Mouse (Mus musculus) spleen, adult 2 months (tissue): ENCODE measurements around the gene Tenm4. TPM values are rescaled to one million over a fixed set of nuclear protein-coding genes. Genes with fewer than 3 reads are reported as not detected.

ENCODE experiments used
- DNase-seq, 2 experiments: peaks; one replicate each; pipeline versions ENCODE4 v3.0.0 to v3.0.0-alpha.2; 2012 to 2021; ENCODE audit warnings: low spot score in 2 of 2, low read depth in 1 of 2
- H3K27ac ChIP-seq: fragments of 200-500 bp; 2 replicates; pipeline ENCODE4 v1.5.1; 2012; ENCODE audit warnings: low read length, inconsistent platforms; ENCODE audit not compliant: insufficient read depth
- H3K27me3 ChIP-seq: fragments of 200-500 bp; 2 replicates; pipeline ENCODE4 v1.6.1; 2012; ENCODE audit warnings: mild to moderate bottlenecking, moderate library complexity, low read length, inconsistent platforms; ENCODE audit not compliant: control insufficient read depth, insufficient read depth
- H3K36me3 ChIP-seq: fragments of 200-500 bp; 2 replicates; pipeline ENCODE4 v1.6.1; 2012; ENCODE audit warnings: mild to moderate bottlenecking, low read length, inconsistent platforms; ENCODE audit not compliant: control insufficient read depth, insufficient read depth
- H3K4me1 ChIP-seq: fragments of 200-500 bp; 2 replicates; pipeline ENCODE4 v1.6.1; 2011; ENCODE audit warnings: inconsistent platforms; ENCODE audit not compliant: control insufficient read depth, insufficient read depth, insufficient read length
- H3K4me3 ChIP-seq: fragments of 200-500 bp; 2 replicates; pipeline ENCODE4 v1.5.1; 2011; ENCODE audit warnings: mild to moderate bottlenecking, inconsistent platforms; ENCODE audit not compliant: insufficient read depth, insufficient read length; ENCODE audit errors: extremely low read depth
- CTCF ChIP-seq: fragments of 200-500 bp; IDR thresholded peaks from 2 replicates; pipeline ENCODE4 v1.5.1; 2011; ENCODE audit warnings: mild to moderate bottlenecking, inconsistent platforms; ENCODE audit not compliant: insufficient read depth, insufficient read length, insufficient replicate concordance; ENCODE audit errors: extremely low read depth
- POLR2A ChIP-seq: fragments of 200-500 bp; IDR thresholded peaks from 2 replicates; pipeline ENCODE4 v1.6.1; 2011; ENCODE audit warnings: low read depth, low read length, inconsistent platforms
- WGBS: fragments of 180-500 bp; shearing (Covaris S2); methylation state at CpG from one replicate; pipeline ENCODE4 v1.1.7; 2018; 5-methylcytosine and 5-hydroxymethylcytosine counted together
- polyA plus RNA-seq: library from polyadenylated mRNA; depleted of rRNA; stranded (reverse); fragments of >200 nt; gene quantifications from 2 replicates; pipeline ENCODE4 v1.2.3, GENCODE M21; 2012

Gene Tenm4
- polyA plus RNA-seq, 1 experiment, result 1.2 TPM

DNA sequence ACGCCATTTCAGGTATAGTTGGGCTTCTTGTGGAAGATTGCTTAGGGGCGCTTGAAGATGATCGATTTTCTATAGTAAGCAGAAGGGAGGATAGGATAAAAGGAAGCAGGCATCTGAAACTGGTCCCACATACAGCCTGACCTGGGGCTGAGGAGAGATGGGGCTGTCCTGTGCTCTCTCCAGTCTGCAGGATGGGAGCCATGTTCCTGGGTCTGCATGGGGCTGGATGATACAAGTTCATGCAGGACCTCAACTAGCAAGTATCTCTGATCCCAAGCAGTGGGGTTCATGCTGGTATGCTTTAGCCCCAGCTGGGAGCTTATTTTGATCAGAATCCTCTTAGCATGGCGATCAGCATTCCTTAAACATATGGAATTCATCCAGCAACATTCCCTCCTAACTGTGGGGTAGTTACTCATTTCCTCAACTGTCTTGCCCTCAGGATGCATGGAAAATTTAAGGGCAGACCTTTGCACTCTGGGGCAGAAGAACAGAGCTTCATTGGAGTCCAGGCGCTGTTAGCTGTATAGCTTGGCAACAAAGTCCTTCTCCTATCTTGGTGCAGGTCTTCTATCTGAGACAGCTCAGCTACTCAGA is 361.9 kb downstream of the Tenm4 start:
- no peaks in the 10 kb centered on the region for H3K36me3 ChIP-seq
- whole genome bisulfite sequencing, result 93% methylated on average over 5 of the region's 5 CpGs
- H3K4me3 ChIP-seq, result no peak overlapping the region
- TF ChIP-seq POLR2A (no peak), CTCF (no peak)
- no peaks in the 10 kb centered on the region for H3K27me3 ChIP-seq
- H3K4me1 ChIP-seq, result no peaks in the 10 kb centered on the region
- DNase-seq, result no peak
- H3K27ac ChIP-seq, result no peak overlapping the region

DNA sequence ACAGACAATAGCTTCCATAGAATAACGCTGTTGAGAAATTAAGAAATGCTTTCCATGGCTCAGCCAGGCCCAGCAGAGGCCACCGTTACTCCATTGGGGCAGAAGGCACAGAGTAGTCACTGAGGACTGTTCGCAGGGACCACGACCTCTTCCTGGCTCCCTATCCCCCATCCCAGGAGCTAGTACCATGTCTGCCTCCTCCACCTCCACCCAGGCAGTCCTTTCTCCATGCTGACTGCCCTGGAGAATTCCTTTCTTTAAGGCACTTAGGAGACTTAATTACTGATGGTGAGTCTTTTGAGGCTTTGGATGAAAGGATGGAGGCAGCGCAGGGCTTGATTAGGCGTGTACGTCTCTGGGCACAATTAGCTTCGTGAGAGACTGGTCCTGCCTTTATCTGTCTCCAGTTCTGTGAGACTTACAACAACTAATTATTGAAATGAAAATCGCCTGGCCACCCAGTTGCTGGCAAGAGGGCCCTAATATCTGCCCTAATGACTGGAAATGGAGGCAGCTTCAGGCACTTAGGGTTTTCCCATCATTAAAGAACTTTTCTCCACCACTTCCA is 365.4 kb downstream of the Tenm4 start:
- H3K4me3 ChIP-seq, result no peak overlapping the region
- 88% methylated on average over 9 of the region's 9 CpGs for WGBS
- no peaks in the 10 kb centered on the region for H3K27me3 ChIP-seq
- H3K4me1 ChIP-seq, result no peaks in the 10 kb centered on the region
- no peak for DNase-seq
- H3K27ac ChIP-seq, result no peak overlapping the region
- no peak for TF ChIP-seq POLR2A
- no peak for TF ChIP-seq CTCF
- H3K36me3 ChIP-seq, result no peaks in the 10 kb centered on the region

DNA sequence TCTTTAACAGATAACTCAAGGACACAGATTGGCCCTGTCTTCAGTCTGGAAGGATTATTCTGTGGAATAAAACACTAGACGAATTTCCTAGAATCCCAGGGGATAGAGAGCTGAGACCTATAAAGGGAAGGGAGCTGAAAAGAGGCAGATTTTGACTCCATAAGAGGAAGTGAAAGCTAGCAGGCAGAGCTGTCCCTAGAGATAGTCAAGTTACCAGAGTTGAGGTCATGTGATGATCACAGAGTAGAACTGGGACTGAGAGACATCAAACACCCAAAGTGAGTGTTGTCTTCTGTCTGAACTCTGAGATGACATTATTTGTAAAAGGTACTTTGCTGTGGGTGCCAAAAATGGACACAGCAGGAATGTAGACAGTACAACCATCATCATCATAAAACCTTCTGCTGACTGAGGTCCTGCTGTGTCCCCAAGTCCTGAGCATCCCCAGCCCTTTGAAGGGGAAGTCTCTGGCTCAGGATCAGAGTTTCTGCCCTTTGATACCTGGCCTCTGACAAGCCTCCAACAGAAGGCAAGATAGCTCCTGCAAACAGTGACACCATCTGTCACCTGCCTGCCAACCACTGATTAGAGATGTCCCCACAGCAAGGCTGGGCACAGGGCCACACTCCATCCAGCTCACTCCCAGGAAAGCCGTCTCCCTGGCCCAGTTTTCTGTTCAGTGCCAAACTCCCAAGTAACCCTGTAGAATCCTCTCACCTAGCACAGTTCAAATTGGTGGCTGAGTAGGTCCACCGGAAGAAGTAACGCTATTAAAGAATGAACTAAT is 368.4 kb downstream of the Tenm4 start:
- Histone ChIP-seq H3K4me3 (no peak overlapping the region), H3K27me3 (no peaks in the 10 kb centered on the region), H3K36me3 (no peaks in the 10 kb centered on the region), H3K4me1 (no peaks in the 10 kb centered on the region), H3K27ac (no peak overlapping the region)
- peak in 1 of 2 experiments; percentile 15 for DNase-seq
- TF ChIP-seq POLR2A, result no peak
- TF ChIP-seq CTCF, result no peak
- 69% methylated on average over 4 of the region's 4 CpGs for WGBS

DNA sequence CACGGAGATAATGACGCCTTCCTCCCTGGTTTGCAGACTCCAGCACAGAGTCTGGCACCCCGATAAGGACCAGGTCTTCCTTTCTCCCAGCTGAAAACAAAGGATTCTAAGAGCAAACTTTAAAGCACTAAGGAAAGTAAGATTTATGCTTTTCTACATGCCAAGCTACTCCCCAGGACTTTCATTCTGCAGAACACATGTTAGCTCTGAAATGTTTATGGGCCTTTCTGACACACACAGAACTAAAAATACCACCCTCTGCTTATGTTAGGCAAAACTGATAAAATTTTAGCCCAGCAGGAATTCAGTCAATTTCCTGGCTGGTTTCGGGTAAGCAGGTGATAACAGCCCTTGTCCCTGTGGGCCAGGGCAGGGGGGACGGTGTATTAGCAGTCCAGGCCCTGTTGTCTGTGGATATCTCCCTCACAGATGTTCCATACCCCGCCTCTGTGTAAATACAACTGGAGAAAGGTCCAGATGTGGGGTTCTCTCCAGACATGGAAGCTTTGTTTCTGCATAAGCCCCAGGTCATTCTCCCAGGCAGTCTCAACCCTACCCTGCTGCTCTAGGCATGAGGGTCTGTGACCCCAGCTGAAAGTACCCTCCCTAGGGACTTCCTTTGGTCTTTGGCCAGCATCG is 369.5 kb downstream of the Tenm4 start:
- DNase-seq, result no peak
- Histone ChIP-seq H3K27me3 (no peaks in the 10 kb centered on the region), H3K4me3 (no peak overlapping the region), H3K36me3 (no peaks in the 10 kb centered on the region), H3K4me1 (no peaks in the 10 kb centered on the region), H3K27ac (no peak overlapping the region)
- TF ChIP-seq CTCF (no peak), POLR2A (no peak)
- WGBS, result 62% methylated on average over 7 of the region's 7 CpGs

DNA sequence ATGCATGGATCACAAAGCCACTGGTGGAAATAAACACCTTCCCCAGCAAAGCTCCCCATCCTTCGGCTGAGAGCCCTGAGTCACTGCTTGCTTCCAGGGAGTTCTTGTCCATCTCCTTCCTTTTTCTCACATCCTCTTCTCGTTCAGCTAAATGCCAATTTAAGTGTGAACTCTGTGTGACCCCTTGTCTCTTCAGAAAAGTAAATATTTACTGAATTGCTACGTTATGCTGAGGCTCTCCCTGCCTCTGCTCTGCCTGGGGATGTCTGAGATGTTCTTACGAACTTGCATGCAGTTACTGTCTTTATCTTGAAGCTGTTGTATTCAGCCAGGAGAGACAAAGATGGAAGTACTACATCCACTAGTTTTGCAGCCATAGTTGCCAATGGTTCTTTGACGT is 374.9 kb downstream of the Tenm4 start:
- no peak overlapping the region for H3K4me3 ChIP-seq
- no peak for TF ChIP-seq CTCF
- TF ChIP-seq POLR2A, result no peak
- WGBS, result 62% methylated on average over 5 of the region's 5 CpGs
- H3K36me3 ChIP-seq, result no peaks in the 10 kb centered on the region
- no peak overlapping the region for H3K27ac ChIP-seq
- no peak for DNase-seq
- H3K27me3 ChIP-seq, result no peaks in the 10 kb centered on the region
- H3K4me1 ChIP-seq, result no peaks in the 10 kb centered on the region

DNA sequence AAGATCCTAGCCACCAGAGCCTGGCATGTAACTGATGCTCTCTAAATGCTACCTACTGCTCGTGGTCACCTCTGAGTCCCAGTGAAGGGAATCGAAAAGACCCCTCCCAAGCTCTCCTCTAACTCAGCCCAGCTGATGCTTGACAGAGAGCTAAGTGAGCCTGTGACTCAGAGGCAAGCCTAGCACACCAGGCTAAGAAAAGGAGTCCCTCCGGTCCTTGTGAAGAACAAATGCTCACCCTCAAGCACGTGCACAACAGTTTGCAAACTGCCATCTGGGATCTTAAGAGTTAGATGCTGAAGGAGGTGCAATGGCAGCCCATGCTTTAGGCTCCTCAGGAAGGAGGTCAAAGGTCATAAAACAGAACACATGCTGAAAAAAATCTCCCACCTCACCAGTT is 380.8 kb downstream of the Tenm4 start:
- WGBS, result 88% methylated on average over 4 of the region's 4 CpGs

More for the DNA sequence above, 380.8 kb downstream of the Tenm4 start:
- no peaks in the 10 kb centered on the region; the same call in 1 of the 2 replicates for H3K4me1 ChIP-seq
- DNase-seq, result no peak
- H3K4me3 ChIP-seq, result no peak overlapping the region
- H3K27ac ChIP-seq, result no peak overlapping the region
- H3K27me3 ChIP-seq, result no peaks in the 10 kb centered on the region
- H3K36me3 ChIP-seq, result no peaks in the 10 kb centered on the region
- no peak for TF ChIP-seq CTCF
- TF ChIP-seq POLR2A, result no peak
